Mouse (Mus musculus): ENCODE data around the gene Olfr693. TPM values are rescaled to one million over a fixed set of nuclear protein-coding genes. Genes with fewer than 3 reads are reported as not detected.
"Not testable (repeated sequence)": the region's sequence is repeated elsewhere in the genome, so short reads cannot be mapped to it uniquely, and the experiment has no call there.

The Olfr693 gene
- total RNA-seq (2021): not detected
- long read RNA-seq, experiment 1: 0 reads
- long read RNA-seq, experiment 2: 0 reads

DNA sequence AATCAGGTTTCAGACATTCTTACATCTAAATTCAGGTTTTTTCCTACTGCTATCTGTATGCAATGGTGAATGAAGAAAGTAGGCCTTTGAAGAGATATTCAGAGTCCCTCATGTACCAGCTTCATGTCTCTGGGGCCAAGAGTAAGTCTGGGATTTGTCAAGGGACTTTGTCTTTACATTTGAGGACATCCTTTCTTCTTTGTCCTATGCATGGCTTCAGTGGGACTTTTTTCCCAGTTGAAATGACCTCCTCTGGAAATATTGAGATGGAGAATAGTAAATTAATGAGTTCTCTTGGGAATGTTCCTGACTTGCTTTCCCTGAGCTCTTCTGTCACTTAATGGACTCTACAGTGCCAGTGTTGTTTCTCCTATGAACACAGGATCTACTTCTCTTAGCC lies at the start of gene Olfr693:
Gene Olfr693 (minus strand): TSS at position 101 of the 400 bp plus-strand sequence.
- no peak for DNase-seq
- intact Hi-C loops (cut with DNase I): no loop called here

DNA sequence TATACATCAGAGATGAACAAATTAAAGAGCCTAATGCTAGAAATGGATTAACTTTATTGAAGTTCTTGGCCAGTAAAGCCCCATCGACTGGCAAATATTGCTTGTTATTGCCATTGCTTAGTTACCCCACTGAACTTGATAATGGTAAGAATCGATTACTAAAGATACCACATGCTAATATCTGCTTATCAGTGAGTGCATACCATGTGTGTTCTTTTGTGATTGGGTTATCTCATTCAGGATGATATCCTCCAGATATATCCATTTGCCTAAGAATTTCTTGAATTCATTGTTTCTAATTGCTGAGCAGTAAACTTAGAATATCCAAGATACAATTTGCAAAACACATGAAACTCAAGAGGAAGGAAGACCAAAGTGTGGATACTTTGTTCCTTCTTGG lies 45.3 kb upstream of the Olfr693 start:
- DNase-seq; intact Hi-C loops (cut with DNase I): not testable (repeated sequence)

DNA sequence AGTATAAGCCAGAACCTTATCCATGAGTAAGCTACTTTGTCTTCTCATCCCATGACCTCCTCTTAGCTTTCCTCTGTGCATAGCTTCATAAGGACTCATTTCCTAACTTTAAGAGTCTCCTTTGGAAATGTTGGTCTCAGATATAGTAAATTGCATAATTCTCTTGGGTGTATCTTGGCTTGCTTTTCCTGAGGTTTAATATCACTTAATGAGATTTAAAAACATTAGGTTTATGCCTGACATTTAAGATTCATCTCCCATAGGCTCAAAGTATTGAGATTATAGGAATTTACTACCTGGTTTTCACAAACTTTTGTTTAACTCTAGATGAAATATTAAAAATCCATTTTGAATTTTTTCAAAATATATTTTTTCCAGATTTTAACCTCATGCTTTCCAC lies 35.9 kb upstream of the Olfr693 start, which contains the start of gene Olfr695:
Gene Olfr695 (minus strand): TSS at position 101 of the 400 bp plus-strand sequence.
- intact Hi-C loops (cut with DNase I): no loop called here
- DNase-seq: no peak

DNA sequence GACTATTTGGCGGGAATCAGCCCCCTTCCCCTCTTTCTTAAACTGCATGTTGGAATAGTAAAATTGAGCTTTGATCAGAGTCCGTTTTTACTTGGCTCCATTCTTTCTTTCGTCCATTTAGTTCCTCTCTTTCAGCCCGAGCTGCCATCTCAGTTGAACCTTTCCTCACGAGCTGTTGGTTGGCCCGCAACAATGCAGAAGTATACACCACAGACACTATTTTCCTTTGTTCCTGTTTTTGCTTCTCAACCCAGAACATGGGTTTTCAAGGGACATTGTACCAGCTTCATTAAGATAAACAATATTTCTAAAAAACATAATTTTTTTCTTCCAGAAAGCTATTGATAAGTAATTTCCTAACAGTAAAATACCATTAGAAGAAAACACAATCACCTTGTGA lies 31.1 kb upstream of the Olfr693 start:
- intact Hi-C loops (cut with DNase I): no loop called here
- DNase-seq: no peak

DNA sequence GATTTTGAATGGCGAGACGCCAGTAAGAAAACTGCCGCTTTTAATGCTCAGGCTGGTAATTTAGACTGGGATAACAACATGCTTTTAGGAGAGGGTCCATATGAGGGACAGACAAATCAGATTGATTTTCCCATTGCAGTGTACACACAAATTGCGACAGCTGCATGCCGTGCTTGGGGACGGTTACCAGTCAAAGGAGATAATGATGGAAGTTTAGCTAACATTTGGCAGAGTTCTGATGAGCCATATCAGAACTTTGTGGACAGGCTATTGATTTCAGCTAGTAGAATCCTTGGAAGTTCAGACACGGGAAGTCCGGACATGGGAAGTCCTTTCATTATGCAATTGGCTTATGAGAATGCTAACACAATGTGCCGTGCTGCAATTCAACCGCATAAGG lies 27.3 kb upstream of the Olfr693 start:
- DNase-seq; intact Hi-C loops (cut with DNase I): not testable (repeated sequence)

DNA sequence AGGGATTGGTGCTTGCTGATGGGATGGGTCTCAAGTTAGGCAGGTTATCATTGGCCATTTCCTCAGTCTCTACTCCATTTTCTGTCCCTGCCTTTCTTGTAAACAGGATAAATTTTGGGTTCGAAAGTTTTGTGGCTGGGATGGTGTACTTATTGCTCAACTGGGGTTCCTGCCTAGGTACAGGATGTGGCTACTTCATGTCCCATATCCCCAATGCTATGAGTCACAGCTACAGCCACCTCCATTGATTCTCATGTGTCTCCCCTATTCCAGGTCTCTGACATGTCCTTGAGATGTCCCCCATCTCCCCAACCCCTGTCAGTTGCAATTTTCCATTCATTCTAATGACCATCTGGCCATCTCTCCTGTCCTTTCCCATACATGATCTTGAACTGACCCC lies 16.5 kb upstream of the Olfr693 start:
- no peak for DNase-seq
- intact Hi-C loops (cut with DNase I): no loop called here

DNA sequence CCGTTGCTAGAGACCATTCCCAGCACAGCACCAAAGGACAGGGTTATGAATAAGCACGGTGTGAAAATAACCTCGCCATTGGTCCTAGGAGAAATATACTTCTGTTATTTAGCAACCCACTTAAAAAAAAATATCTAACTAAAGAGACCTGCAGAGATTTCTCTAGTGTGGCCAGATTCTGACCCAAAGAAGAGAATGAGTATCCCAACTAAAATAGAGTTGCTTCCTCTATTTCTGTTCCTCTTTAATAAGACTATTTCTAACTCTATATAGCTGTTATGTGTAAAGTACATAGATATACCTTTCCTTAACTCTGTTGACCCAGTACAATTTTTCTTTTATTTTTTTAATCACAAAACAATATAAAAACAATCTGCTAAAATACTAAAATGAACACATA lies 12.6 kb upstream of the Olfr693 start:
- intact Hi-C loops (cut with DNase I): no loop called here

DNA sequence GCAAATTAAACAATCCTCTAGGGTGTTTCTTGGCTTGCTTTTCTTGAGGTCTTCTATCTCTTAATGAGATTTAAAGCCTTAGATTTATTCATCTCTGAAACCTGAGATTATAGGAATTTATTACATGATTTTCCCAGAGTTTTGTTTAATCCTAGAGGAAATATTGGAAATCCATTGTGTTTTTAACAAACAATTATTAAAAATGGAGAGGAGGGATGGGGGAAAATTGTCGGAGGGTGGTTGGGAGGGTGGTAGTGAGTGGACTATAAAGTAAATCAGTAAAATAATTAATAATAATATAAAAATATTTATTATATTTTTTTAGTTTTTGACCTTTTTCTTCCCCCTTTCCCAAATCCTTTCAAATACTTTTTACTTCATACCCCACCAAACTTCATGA lies 11.3 kb upstream of the Olfr693 start, which contains the start of gene Olfr694:
Gene Olfr694 (minus strand): TSS at position 101 of the 400 bp plus-strand sequence.
- intact Hi-C loops (cut with DNase I): no loop called here
- DNase-seq: no peak

More for the DNA sequence above, 12.6 kb upstream of the Olfr693 start:
- no peak for DNase-seq

DNA sequence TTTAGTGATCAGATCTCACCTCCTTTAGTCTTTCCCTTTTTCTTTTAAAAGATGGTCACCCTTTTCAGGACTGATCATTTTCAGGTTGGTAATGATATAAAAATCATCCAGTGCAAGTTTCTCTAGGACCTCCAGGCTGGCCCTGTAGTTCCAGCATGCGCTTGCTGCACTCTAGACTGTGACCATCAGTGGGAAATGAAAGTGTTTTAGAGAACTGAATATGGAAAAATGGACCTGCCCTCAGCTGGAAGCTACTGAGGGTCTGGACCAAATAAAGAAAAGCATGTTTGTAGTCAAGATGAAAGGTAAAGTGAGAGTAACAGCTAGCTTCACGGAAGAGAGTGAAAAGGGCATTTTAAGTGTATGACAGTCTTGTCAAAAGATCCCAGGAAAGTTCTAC lies 5.0 kb upstream of the Olfr693 start:
- no peak for DNase-seq
- intact Hi-C loops (cut with DNase I): no loop called here

DNA sequence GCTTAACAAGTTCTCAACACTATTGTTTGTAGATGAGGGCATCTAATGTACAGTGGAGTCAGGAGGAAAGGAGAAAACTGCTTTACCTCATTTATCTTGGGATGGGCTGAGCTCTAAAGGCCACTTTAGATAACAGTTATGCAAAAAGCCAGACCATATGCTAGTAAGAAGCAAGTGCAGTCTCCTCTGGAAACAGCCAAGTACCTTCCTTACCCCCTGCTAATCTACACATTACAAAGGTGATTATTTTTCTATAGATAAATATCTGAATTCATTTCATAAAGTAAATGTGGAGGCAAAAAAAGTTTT lies 28.1 kb downstream of the Olfr693 start:
- no peak for DNase-seq
- intact Hi-C loops (cut with DNase I): loop anchor here (5.0 kb wide), 1 partner anchor 130 kb away; no protein-coding TSS in a partner anchor

DNA sequence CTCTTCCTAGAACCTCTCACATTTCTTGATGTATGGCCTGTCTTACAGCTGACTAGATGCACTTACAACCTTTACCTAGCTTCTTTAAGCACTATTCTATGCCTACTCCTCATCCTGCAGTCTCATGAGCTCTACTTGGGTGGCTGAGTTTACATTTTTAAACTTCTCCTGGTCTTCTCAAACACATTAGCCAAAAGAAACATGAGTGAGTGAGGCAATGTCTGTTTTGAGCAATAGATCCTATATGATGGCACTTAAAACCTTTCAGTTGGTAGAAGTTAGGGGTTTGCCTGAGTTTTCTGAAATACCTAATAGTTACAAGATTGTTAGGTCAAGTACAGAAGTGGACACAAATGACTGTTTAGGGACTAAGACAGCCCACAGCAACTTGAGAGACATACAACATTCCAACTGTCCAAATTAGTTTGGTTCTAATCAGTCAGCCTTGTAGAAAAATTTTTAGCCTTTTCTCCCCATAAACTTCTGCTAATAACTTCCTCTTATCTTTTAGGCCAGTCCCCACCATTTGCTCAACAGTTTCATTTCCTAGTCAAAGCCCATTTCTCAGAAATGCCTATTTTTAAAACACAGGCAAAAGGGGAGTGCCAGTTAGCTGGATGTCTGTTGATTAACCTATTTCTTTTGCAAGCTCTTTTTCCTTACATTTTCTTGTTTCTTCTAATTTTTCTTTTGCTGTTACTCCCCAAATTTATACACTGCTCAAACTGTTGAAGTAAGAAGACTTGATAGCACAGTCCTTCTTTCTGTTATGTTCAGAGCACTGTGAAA lies 28.6 kb downstream of the Olfr693 start:
- intact Hi-C loops (cut with DNase I): loop anchor here (5.0 kb wide), 1 partner anchor 129 kb away; no protein-coding TSS in a partner anchor
- DNase-seq: no peak

DNA sequence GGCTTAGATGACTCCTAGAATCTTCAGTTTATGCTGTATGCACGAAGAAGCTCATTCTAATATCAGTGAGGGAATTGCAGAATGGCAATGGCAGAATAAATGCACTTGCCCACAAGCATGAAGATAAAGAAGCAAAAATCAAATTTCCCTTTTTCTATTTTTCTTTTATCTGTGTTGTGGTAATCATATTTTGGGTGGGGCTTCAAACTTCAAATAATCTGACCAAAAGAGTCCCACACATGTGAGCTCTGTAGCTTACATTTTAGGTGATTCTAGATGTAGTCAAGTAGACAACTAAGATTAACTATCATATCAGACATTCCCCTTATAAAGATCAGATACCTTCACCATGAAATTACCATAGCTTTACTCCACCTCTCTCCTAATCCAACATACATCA lies 30.6 kb downstream of the Olfr693 start:
- intact Hi-C loops (cut with DNase I): loop anchor here (5.0 kb wide), 1 partner anchor 127 kb away; no protein-coding TSS in a partner anchor
- no peak for DNase-seq

DNA sequence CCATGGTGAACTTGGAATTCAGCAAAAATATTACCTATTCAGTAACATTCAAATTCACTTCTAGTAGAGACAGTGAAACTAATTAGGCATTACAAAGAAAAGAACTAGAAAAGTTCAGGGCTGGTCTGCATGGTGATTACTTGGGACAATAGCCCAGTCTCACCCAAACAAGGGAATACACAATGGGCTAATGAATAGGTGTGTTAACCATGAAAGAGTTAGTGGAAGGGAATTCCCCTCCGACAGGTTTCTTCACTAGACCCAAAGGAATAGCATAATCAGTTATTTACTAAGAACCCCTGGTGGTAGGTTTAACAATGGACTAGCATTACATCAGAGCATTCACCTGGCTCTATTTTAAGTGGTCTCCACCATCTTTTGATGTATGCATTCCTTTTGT lies 35.1 kb downstream of the Olfr693 start:
- intact Hi-C loops (cut with DNase I): no loop called here
- DNase-seq: no peak

DNA sequence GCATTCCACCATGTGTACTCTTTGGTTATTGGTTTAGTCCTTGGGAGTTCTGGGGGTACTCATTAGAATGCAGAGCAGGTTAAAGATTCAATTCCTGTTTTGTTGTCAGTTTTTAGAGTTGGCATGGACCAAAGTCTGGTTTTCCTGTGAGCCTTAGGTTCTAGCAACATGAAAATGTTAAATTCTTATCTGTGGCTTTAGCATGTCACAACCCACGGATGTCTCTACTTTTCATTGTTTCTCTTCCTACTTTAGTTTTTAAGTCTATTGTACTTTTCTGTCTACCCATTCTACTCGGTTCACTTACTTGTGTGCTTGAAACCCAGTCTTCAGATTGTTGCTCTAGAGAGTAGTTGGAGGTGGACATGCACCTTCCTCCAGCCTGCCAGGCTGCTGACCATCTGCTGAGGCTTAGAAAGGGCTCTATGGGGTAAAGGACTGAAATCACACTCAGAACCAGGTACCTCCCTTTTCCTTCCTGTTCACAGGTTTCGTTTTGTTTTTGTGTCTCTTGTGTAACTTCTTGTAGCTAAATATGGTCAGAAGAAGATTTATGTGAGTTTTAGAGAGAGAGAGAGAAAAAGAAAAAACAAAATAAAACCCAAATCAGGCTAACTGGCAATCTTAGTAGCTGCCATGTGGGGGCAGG lies 36.0 kb downstream of the Olfr693 start:
- intact Hi-C loops (cut with DNase I): no loop called here
- no peak for DNase-seq

DNA sequence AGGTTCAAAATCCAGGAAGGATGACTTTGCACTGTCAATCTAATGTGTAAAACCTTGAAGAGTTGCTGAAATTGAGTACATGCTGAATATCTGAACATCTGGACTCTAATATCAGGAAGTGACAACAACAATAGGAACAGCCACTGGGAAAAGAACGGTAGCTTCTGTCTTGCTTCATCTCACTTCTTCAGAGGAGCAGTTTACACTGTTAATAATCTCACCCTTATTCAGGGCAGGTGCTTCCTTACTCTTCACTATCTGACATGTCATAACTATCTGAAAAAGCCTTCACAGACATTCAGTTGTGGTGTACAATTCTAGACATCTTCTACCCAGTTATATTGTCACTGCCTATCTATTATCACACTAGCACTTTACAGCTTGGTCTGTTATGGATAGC lies 39.5 kb downstream of the Olfr693 start:
- no peak for DNase-seq
- intact Hi-C loops (cut with DNase I): no loop called here

DNA sequence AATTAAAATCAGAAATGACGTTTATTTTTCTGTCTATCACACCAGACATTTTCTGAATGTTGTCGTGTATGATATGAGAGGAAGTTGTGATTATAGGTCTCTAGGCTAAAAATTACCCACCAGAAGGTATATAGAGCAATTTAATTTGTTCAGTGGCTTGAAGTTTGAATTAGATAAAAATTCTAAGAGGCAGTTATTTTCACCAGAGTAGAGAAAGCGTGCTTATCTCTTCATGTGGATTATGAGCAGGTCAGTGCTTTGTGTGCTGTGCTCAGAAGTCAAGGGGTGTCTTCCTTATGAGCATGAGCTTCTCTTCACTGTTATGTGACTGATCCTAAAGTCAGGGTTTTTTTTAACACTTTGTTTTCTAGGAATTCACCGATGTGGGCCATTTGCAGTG lies 44.8 kb downstream of the Olfr693 start:
- no peak for DNase-seq
- intact Hi-C loops (cut with DNase I): no loop called here

Other genes with a start within 250 kb of the Olfr693 start
- gene Olfr694, start 11.2 kb upstream of the Olfr693 start, total RNA-seq (2021): not detected
- gene Olfr695, start 35.8 kb upstream of the Olfr693 start, total RNA-seq (2021): not detected
- not detected for gene Olfr697, start 61.9 kb upstream of the Olfr693 start, total RNA-seq (2021)
- gene Olfr698, start 74.8 kb upstream of the Olfr693 start, total RNA-seq (2021): not detected
- not detected for gene Olfr699, start 112.6 kb upstream of the Olfr693 start, total RNA-seq (2021)
- not detected for gene Olfr700, start 128.2 kb upstream of the Olfr693 start, total RNA-seq (2021)
- not detected for gene Olfr701, start 133.5 kb upstream of the Olfr693 start, total RNA-seq (2021)
- not detected for gene Olfr702, start 153.3 kb upstream of the Olfr693 start, total RNA-seq (2021)
- gene Olfr703, start 162.8 kb upstream of the Olfr693 start, total RNA-seq (2021): not detected
- gene Olfr704, start 182.6 kb upstream of the Olfr693 start, total RNA-seq (2021): not detected
- gene Olfr705, start 196.3 kb upstream of the Olfr693 start, total RNA-seq (2021): not detected
- gene Olfr706, start 207.6 kb upstream of the Olfr693 start, total RNA-seq (2021): not detected
- not detected for gene Olfr707, start 220.7 kb upstream of the Olfr693 start, total RNA-seq (2021)
- gene Olfr1532-ps1, start 227.4 kb upstream of the Olfr693 start, total RNA-seq (2021): not detected